Mouse (Mus musculus) limb, embryonic 10.5 days (tissue): ENCODE data around the gene Ralb. TPM values are rescaled to one million over a fixed set of nuclear protein-coding genes. Genes with fewer than 3 reads are reported as not detected.

Experiments
- DNase-seq: peaks from one replicate; pipeline ENCODE4 v3.0.0-alpha.2; 2017; ENCODE audit warnings: low spot score
- H3K27ac ChIP-seq: fragments of 300-500 bp; sonication (generic); 2 replicates; pipeline ENCODE4 v1.5.1; 2016; ENCODE audit warnings: mild to moderate bottlenecking
- H3K27me3 ChIP-seq: fragments of 300-500 bp; sonication (generic); 2 replicates; pipeline ENCODE4 v1.6.1; 2016; ENCODE audit warnings: low read depth, mild to moderate bottlenecking; ENCODE audit not compliant: poor library complexity, severe bottlenecking
- H3K36me3 ChIP-seq: fragments of 300-500 bp; sonication (generic); 2 replicates; pipeline ENCODE4 v1.6.1; 2016; ENCODE audit warnings: mild to moderate bottlenecking, moderate library complexity
- H3K4me1 ChIP-seq: fragments of 300-500 bp; sonication (generic); 2 replicates; pipeline ENCODE4 v1.6.1; 2016
- H3K4me3 ChIP-seq: fragments of 300-500 bp; sonication (generic); 2 replicates; pipeline ENCODE4 v1.5.1; 2016; ENCODE audit warnings: mild to moderate bottlenecking, moderate library complexity
- H3K9me3 ChIP-seq: fragments of 300-500 bp; sonication (generic); replicated peaks from 2 replicates; pipeline ENCODE4 v1.6.1; 2016; ENCODE audit warnings: mild to moderate bottlenecking
- WGBS: fragments of 180-500 bp; shearing (Covaris S2); methylation state at CpG from one replicate; pipeline ENCODE4 v1.1.7; 2016; 5-methylcytosine and 5-hydroxymethylcytosine counted together
- polyA plus RNA-seq: library from polyadenylated mRNA; unstranded; fragments of >200 nt; fragmentation: Nextera tagmentation; extraction: Ambion mirVana; gene quantifications from 2 replicates; pipeline ENCODE4 v1.2.1, GENCODE M21; 2016

Gene Ralb
- polyA plus RNA-seq, 1 experiment from 2014 or later: 106 TPM

- WGBS: 40% methylated on average over 2 of the region's 2 CpGs
- Histone ChIP-seq H3K9me3 (no peaks in the 10 kb centered on the region), H3K4me1 (peaks cover 14% of the 10 kb centered on the region), H3K4me3 (no peak overlapping the region), H3K36me3 (no peaks in the 10 kb centered on the region), H3K27me3 (no peaks in the 10 kb centered on the region), H3K27ac (no peak overlapping the region)
- no peak for DNase-seq
These were observed 16.4 kb upstream of the Ralb start for GRCm38 (mm10) chr1:119521029-119521428.

- Histone ChIP-seq H3K9me3 (no peaks in the 10 kb centered on the region), H3K4me3 (no peak overlapping the region), H3K36me3 (no peaks in the 10 kb centered on the region), H3K27me3 (no peaks in the 10 kb centered on the region), H3K4me1 (no peaks in the 10 kb centered on the region), H3K27ac (no peak overlapping the region)
- no peak for DNase-seq
- 66% methylated on average over 6 of the region's 6 CpGs for WGBS
These were observed 14.7 kb upstream of the Ralb start for GRCm38 (mm10) chr1:119519286-119519685.

GRCm38 (mm10) chr1:119518786-119519185 is 14.2 kb upstream of the Ralb start:
- Histone ChIP-seq H3K4me3 (no peak overlapping the region), H3K27me3 (no peaks in the 10 kb centered on the region), H3K27ac (no peak overlapping the region), H3K36me3 (no peaks in the 10 kb centered on the region), H3K9me3 (no peaks in the 10 kb centered on the region), H3K4me1 (no peaks in the 10 kb centered on the region)
- no peak for DNase-seq

GRCm38 (mm10) chr1:119518060-119518459 is 13.5 kb upstream of the Ralb start:
- no peak for DNase-seq
- no peaks in the 10 kb centered on the region for H3K27me3 ChIP-seq
- H3K36me3 ChIP-seq: no peaks in the 10 kb centered on the region
- H3K9me3 ChIP-seq: no peaks in the 10 kb centered on the region
- H3K4me1 ChIP-seq: no peaks in the 10 kb centered on the region
- no peak overlapping the region for H3K4me3 ChIP-seq
- H3K27ac ChIP-seq: no peak overlapping the region
- 90% methylated on average over 7 of the region's 7 CpGs for WGBS

GRCm38 (mm10) chr1:119510857-119511256 is 6.3 kb upstream of the Ralb start:
- peak overlapping the region; percentile 74; the same call in 1 of the 2 replicates for H3K27ac ChIP-seq
- 67% methylated on average over 8 of the region's 8 CpGs for WGBS
- DNase-seq: no peak
- 0 out of 2 replicates have a peak, but pooled peaks cover 8% of the 10 kb centered on the region for H3K27me3 ChIP-seq
- H3K4me1 ChIP-seq: peaks cover 22% of the 10 kb centered on the region
- H3K36me3 ChIP-seq: no peaks in the 10 kb centered on the region
- H3K9me3 ChIP-seq: no peaks in the 10 kb centered on the region
- no peak overlapping the region for H3K4me3 ChIP-seq

GRCm38 (mm10) chr1:119510409-119510808 is 5.8 kb upstream of the Ralb start:
- Histone ChIP-seq H3K4me1 (peaks cover 25% of the 10 kb centered on the region), H3K4me3 (no peak overlapping the region), H3K36me3 (no peaks in the 10 kb centered on the region), H3K9me3 (no peaks in the 10 kb centered on the region), H3K27ac (peak overlapping the region; percentile 74; the same call in 1 of the 2 replicates), H3K27me3 (0 out of 2 replicates have a peak, but pooled peaks cover 8% of the 10 kb centered on the region)
- DNase-seq: no peak
- 64% methylated on average over 9 of the region's 9 CpGs for WGBS

- H3K27ac ChIP-seq: peak overlapping the region; percentile 74; the same call in 1 of the 2 replicates
- H3K27me3 ChIP-seq: 0 out of 2 replicates have a peak, but pooled peaks cover 8% of the 10 kb centered on the region
- peaks cover 34% of the 10 kb centered on the region for H3K4me1 ChIP-seq
- WGBS: 87% methylated on average over 7 of the region's 7 CpGs
- H3K9me3 ChIP-seq: no peaks in the 10 kb centered on the region
- H3K36me3 ChIP-seq: no peaks in the 10 kb centered on the region
- no peak for DNase-seq
- H3K4me3 ChIP-seq: no peak overlapping the region
These were observed 4.9 kb upstream of the Ralb start for GRCm38 (mm10) chr1:119509474-119509873.

- Histone ChIP-seq H3K27ac (0 out of 2 replicates have a peak overlapping the region, but pooled peaks have one; percentile 8), H3K4me1 (peaks cover 43% of the 10 kb centered on the region), H3K27me3 (0 out of 2 replicates have a peak, but pooled peaks cover 8% of the 10 kb centered on the region), H3K9me3 (no peaks in the 10 kb centered on the region), H3K36me3 (no peaks in the 10 kb centered on the region), H3K4me3 (no peak overlapping the region)
- WGBS: 63% methylated on average over 4 of the region's 4 CpGs
- no peak for DNase-seq
These were observed 4.0 kb upstream of the Ralb start for GRCm38 (mm10) chr1:119508548-119508947.

- WGBS: 88% methylated on average over 3 of the region's 3 CpGs
- Histone ChIP-seq H3K27ac (no peak overlapping the region), H3K9me3 (no peaks in the 10 kb centered on the region), H3K27me3 (0 out of 2 replicates have a peak, but pooled peaks cover 8% of the 10 kb centered on the region), H3K4me1 (peaks cover 50% of the 10 kb centered on the region), H3K36me3 (peaks cover 7% of the 10 kb centered on the region), H3K4me3 (no peak overlapping the region)
- DNase-seq: no peak
These were observed 1.4 kb upstream of the Ralb start for GRCm38 (mm10) chr1:119505951-119506350.

- H3K27ac ChIP-seq: peak overlapping the region; percentile 87
- 0 out of 2 replicates have a peak, but pooled peaks cover 8% of the 10 kb centered on the region for H3K27me3 ChIP-seq
- no peak for DNase-seq
- no peaks in the 10 kb centered on the region for H3K9me3 ChIP-seq
- peaks cover 40% of the 10 kb centered on the region for H3K4me1 ChIP-seq
- H3K4me3 ChIP-seq: peak overlapping the region; percentile 83
- peaks cover 15% of the 10 kb centered on the region for H3K36me3 ChIP-seq
- WGBS: 26% methylated on average over 5 of the region's 5 CpGs
These were observed 786 bp downstream of the Ralb start for GRCm38 (mm10) chr1:119503808-119504207.

GRCm38 (mm10) chr1:119503181-119503580 is 1.4 kb downstream of the Ralb start:
- Histone ChIP-seq H3K9me3 (no peaks in the 10 kb centered on the region), H3K4me1 (peaks cover 45% of the 10 kb centered on the region), H3K4me3 (peak overlapping the region; percentile 83), H3K27me3 (0 out of 2 replicates have a peak, but pooled peaks cover 8% of the 10 kb centered on the region), H3K36me3 (peaks cover 15% of the 10 kb centered on the region), H3K27ac (peak overlapping the region; percentile 31)
- no peak for DNase-seq
- 87% methylated on average over 3 of the region's 3 CpGs for WGBS

GRCm38 (mm10) chr1:119502729-119503128 is 1.9 kb downstream of the Ralb start:
- Histone ChIP-seq H3K27me3 (0 out of 2 replicates have a peak, but pooled peaks cover 8% of the 10 kb centered on the region), H3K36me3 (peaks cover 15% of the 10 kb centered on the region), H3K4me3 (peak overlapping the region; percentile 83; the same call in 1 of the 2 replicates), H3K9me3 (no peaks in the 10 kb centered on the region), H3K4me1 (peaks cover 46% of the 10 kb centered on the region), H3K27ac (no peak overlapping the region)
- DNase-seq: no peak
- 90% methylated on average over 11 of the region's 11 CpGs for WGBS

- peaks cover 46% of the 10 kb centered on the region for H3K4me1 ChIP-seq
- 82% methylated on average over 8 of the region's 8 CpGs for WGBS
- no peak overlapping the region for H3K4me3 ChIP-seq
- H3K27me3 ChIP-seq: 0 out of 2 replicates have a peak, but pooled peaks cover 4% of the 10 kb centered on the region
- H3K36me3 ChIP-seq: peaks cover 15% of the 10 kb centered on the region
- H3K27ac ChIP-seq: no peak overlapping the region
- DNase-seq: no peak
- H3K9me3 ChIP-seq: no peaks in the 10 kb centered on the region
These were observed 2.7 kb downstream of the Ralb start for GRCm38 (mm10) chr1:119501881-119502280.

GRCm38 (mm10) chr1:119499456-119499855 is 5.1 kb downstream of the Ralb start:
- Histone ChIP-seq H3K27me3 (no peaks in the 10 kb centered on the region), H3K4me3 (no peak overlapping the region), H3K27ac (no peak overlapping the region), H3K36me3 (peaks cover 15% of the 10 kb centered on the region), H3K4me1 (peaks cover 28% of the 10 kb centered on the region), H3K9me3 (no peaks in the 10 kb centered on the region)
- WGBS: 95% methylated on average over 10 of the region's 10 CpGs
- DNase-seq: no peak
